Mouse (Mus musculus) heart, adult 2 months (tissue): Measurements from ENCODE around the gene 2610001J05Rik.

ENCODE experiments used
- CTCF ChIP-seq: fragments of 200-600 bp; IDR thresholded peaks from 2 replicates; pipeline ENCODE4 v1.8.1; 2022; ENCODE audit warnings: antibody characterized with exemption, mild to moderate bottlenecking, moderate library complexity
- EP300 ChIP-seq: fragments of 200-500 bp; IDR thresholded peaks from 2 replicates; pipeline ENCODE4 v1.6.1; 2011; ENCODE audit warnings: low read depth, low read length, control low read depth; ENCODE audit not compliant: insufficient read depth

DNA sequence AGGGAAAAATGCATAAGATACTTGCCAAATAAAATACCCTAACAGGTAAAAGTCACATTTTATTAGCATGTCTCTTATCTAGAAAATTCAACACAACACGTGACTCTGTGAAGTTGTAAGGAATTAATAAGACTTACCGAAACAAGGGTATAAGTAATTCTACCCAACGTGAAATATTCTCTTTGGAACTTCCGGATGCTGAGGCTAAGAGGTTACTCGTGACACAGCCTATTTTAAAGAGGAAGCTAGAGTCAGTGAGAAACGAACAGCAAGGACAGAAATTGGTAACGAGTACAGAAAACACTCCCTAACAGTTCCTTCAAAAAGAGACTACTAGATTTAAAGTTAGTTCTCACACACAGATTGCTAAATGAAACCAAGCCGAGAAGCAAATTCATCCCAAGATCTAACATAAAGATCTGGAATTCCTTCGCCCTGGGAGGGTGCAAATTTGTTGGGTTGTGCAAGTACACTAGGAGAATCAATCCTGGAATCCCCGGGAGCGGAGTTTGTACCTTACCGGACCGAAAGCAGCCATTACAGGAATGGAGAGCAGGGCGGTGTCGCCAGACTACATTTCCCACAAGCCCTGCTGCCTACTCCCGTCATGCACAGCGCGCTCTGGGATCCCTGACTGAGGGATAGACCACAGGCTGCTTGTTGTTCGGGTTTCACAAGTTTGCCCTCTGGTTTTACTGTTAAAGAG lies at the start of gene 2610001J05Rik:
- TF ChIP-seq EP300 = peak; percentile 67; the same call in 1 of the 2 replicates
- no peak for TF ChIP-seq CTCF
